Mouse (Mus musculus): ENCODE measurements around the gene Itgb1bp2.

DNA sequence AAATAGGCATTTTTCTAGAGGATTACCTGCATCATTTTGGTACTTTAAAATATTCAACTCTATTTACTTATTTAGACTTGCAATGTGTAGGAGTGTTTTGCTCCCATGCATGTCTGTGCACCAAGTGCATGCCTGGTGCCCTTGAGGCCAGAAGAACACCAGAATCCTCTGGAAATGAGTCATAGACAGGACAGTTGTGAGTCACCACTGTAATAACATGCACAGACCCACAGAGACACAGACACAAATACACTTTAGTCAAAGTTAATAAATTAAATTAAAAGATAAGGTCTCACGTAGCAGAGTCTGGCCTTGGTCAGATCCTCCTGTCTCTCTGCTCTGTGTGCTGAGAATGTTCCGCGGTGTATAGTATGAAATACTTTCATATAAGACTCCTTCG lies 23.3 kb downstream of the Itgb1bp2 start:
- TF ChIP-seq CTCF (IDR thresholded peaks at IDR 0.05; ENCODE audit: borderline replicate concordance, insufficient read depth, low read length) (no peak), POLR2A (IDR thresholded peaks at IDR 0.05; ENCODE audit: low read depth, low read length) (no peak)
